Mouse (Mus musculus) liver, postnatal 0 days (tissue): ENCODE measurements around the gene 1700067P10Rik. TPM values are rescaled to one million over a fixed set of nuclear protein-coding genes. Genes with fewer than 3 reads are reported as not detected.

Source experiments
- ATAC-seq: fragments of 200-750 bp; cut with Nextera tagmentation; 2 replicates; pipeline ENCODE4 v1.8.0; 2017; ENCODE audit warnings: mild to moderate bottlenecking, moderate library complexity
- DNase-seq: peaks from one replicate; pipeline ENCODE4 v3.0.0-alpha.2; 2016
- H3K27ac ChIP-seq: fragments of 300-500 bp; sonication (generic); 2 replicates; pipeline ENCODE4 v1.5.1; 2014; ENCODE audit warnings: antibody characterized with exemption, moderate library complexity, mild to moderate bottlenecking, low read depth
- H3K27me3 ChIP-seq: fragments of 300-500 bp; sonication (generic); 2 replicates; pipeline ENCODE4 v1.6.1; 2014; ENCODE audit warnings: low read length, control low read depth, mixed read lengths; ENCODE audit not compliant: insufficient read depth
- H3K36me3 ChIP-seq: fragments of 300-500 bp; sonication (generic); replicated peaks from 2 replicates; pipeline ENCODE4 v1.6.1; 2014; ENCODE audit warnings: mild to moderate bottlenecking, control low read depth, low read length, moderate library complexity, mixed read lengths; ENCODE audit not compliant: insufficient read depth
- H3K4me1 ChIP-seq: fragments of 300-500 bp; sonication (generic); 2 replicates; pipeline ENCODE4 v1.6.1; 2014; ENCODE audit warnings: antibody characterized with exemption, mild to moderate bottlenecking, control low read depth; ENCODE audit not compliant: insufficient read depth
- H3K4me2 ChIP-seq: fragments of 300-500 bp; sonication (generic); 2 replicates; pipeline ENCODE4 v1.6.1; 2014; ENCODE audit warnings: low read depth, mild to moderate bottlenecking, low read length, moderate library complexity, mixed read lengths
- H3K4me3 ChIP-seq: fragments of 300-500 bp; sonication (generic); 2 replicates; pipeline ENCODE4 v1.5.1; 2014; ENCODE audit warnings: low read depth, low read length
- H3K9ac ChIP-seq: fragments of 300-500 bp; sonication (generic); replicated peaks from 2 replicates; pipeline ENCODE4 v1.6.1; 2014; ENCODE audit warnings: mild to moderate bottlenecking, moderate library complexity
- H3K9me3 ChIP-seq: fragments of 300-500 bp; sonication (generic); 2 replicates; pipeline ENCODE4 v1.6.1; 2016; ENCODE audit warnings: mild to moderate bottlenecking, control low read depth, low read length, mixed read lengths
- CTCF ChIP-seq: sonication (generic); IDR thresholded peaks from 2 replicates; pipeline ENCODE4 v1.5.1; 2016; ENCODE audit warnings: antibody characterized with exemption, low read depth
- EP300 ChIP-seq: IDR thresholded peaks from 2 replicates; pipeline ENCODE4 v1.6.1; 2016; ENCODE audit warnings: antibody characterized with exemption, low read depth, mild to moderate bottlenecking
- WGBS: fragments of 180-500 bp; shearing (Covaris S2); extraction: QIAGEN DNeasy Blood & Tissue Kit; methylation state at CpG from one replicate; pipeline ENCODE4 v1.1.7; 2014; ENCODE audit not compliant: insufficient replicate concordance; 5-methylcytosine and 5-hydroxymethylcytosine counted together
- polyA plus RNA-seq: library from polyadenylated mRNA; unstranded; fragments of >200 nt; fragmentation: Nextera tagmentation; extraction: Ambion mirVana; gene quantifications from 2 replicates; pipeline ENCODE4 v1.2.1, GENCODE M21; 2015

1700067P10Rik gene
- polyA plus RNA-seq, 1 experiment from 2014 or later = not detected

DNA sequence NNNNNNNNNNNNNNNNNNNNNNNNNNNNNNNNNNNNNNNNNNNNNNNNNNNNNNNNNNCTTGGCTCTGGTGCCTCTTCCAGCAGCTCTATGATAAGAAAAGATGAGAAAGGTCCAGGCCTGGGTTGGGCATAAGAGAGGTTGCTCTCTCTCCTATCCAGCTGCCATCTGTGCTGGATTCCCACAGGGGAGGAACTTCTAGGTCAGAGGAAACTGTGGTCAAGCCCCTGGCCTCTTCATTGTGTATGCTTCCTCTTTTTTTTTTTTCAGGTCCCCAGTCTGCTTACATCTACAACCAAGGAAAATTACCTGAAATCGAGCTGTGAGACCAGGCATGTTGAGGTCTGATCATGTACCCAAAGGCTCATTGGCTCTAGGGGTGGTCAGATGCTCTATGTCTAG, 29.5 kb downstream of the 1700067P10Rik start:
- ATAC-seq (no peak), DNase-seq (peak; percentile 38)
- H3K4me1 ChIP-seq = peaks cover 13% of the 10 kb centered on the region
- no peaks in the 10 kb centered on the region for H3K36me3 ChIP-seq
- peak overlapping the region; percentile 23; the same call in 1 of the 2 replicates for H3K4me2 ChIP-seq
- TF ChIP-seq CTCF (no peak), EP300 (no peak)
- H3K9ac ChIP-seq = no peak overlapping the region
- 0 out of 2 replicates have a peak, but pooled peaks cover 2% of the 10 kb centered on the region for H3K9me3 ChIP-seq
- no peak overlapping the region for H3K4me3 ChIP-seq
- H3K27me3 ChIP-seq = no peaks in the 10 kb centered on the region
- WGBS = 21% methylated on average over 1 of the region's 1 CpGs
- H3K27ac ChIP-seq = no peak overlapping the region

DNA sequence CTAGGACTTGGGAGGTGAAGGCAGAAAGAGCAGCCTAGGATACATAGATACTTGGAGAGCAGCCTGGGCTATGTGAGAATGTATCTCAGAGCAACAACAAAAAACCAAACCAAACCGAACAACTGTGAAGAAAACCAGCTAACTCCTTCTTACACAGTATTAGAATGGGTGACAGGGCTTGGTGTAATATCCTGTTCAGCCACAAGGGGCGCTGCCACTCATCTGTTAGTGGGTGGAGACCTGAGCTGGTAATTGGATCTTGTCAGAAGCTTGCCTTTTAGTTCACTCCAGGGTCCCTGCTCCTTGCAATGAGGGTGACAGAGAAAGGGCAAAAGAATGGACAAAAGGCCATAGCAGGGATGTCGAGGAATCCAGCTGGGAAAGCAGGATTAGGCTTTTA, 30.5 kb downstream of the 1700067P10Rik start:
- Histone ChIP-seq H3K27me3 (no peaks in the 10 kb centered on the region), H3K9ac (no peak overlapping the region), H3K4me1 (peaks cover 13% of the 10 kb centered on the region), H3K4me3 (no peak overlapping the region), H3K36me3 (no peaks in the 10 kb centered on the region), H3K9me3 (no peaks in the 10 kb centered on the region), H3K27ac (no peak overlapping the region), H3K4me2 (no peak overlapping the region)
- DNase-seq (peak; percentile 86), ATAC-seq (no peak)
- 14% methylated on average over 3 of the region's 3 CpGs for WGBS
- peak; percentile 96 for TF ChIP-seq CTCF
- no peak for TF ChIP-seq EP300

DNA sequence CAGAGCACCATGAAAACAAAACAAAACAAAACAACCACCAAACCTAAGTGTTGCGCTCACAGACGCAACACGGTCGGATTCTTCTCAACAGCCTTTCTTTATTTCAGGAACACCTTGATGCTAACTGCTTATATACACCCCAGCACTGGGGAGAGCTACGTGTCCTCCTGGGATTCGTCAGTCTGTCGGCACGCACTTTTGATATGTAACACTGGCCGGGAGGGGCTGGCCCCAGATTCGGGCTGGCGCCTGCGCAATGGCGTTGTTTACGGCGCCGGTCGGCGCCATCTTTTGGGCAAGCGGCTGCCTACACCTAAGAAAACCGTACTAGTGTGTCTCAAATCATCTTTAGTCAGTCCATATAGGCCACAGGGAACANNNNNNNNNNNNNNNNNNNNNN, 31.3 kb downstream of the 1700067P10Rik start:
- Histone ChIP-seq H3K27me3 (no peaks in the 10 kb centered on the region), H3K4me3 (no peak overlapping the region), H3K9ac (no peak overlapping the region), H3K4me1 (peaks cover 13% of the 10 kb centered on the region), H3K36me3 (no peaks in the 10 kb centered on the region), H3K4me2 (no peak overlapping the region), H3K9me3 (no peaks in the 10 kb centered on the region), H3K27ac (no peak overlapping the region)
- WGBS = 86% methylated on average over 20 of the region's 20 CpGs
- DNase-seq (no peak), ATAC-seq (no peak)
- no peak for TF ChIP-seq CTCF
- no peak for TF ChIP-seq EP300

DNA sequence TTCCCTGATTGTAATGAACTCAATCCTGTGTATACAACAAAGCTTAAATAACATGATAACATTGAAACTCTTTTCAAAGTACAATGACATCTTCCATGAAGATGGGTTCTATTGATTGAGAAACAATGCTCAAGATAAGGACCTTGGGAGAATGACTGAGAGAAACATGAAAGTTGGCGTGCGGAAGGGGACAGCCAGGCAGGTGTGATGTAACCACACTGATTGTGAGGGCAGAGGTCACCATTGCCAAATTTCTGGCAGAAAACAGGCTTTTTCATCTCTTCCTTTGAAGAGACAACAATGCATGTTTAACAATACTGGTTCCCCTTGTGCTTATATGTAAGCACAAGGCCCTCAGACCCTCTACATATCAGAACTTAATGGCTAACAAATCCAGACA, 43.7 kb downstream of the 1700067P10Rik start:
- TF ChIP-seq CTCF = no peak
- no peak for TF ChIP-seq EP300

More for the DNA sequence above, 43.7 kb downstream of the 1700067P10Rik start:
- 55% methylated on average over 2 of the region's 2 CpGs for WGBS
- H3K4me1 ChIP-seq = no peaks in the 10 kb centered on the region
- H3K27me3 ChIP-seq = no peaks in the 10 kb centered on the region
- H3K4me3 ChIP-seq = no peak overlapping the region
- no peaks in the 10 kb centered on the region for H3K36me3 ChIP-seq
- ATAC-seq = 0 out of 2 replicates have a peak, but pooled peaks have one; percentile 49
- no peak overlapping the region for H3K4me2 ChIP-seq
- no peaks in the 10 kb centered on the region for H3K9me3 ChIP-seq
- DNase-seq = no peak
- H3K27ac ChIP-seq = no peak overlapping the region
- H3K9ac ChIP-seq = no peak overlapping the region

Other genes starting within 250 kb of the 1700067P10Rik start
- gene Foxp4, start 164.7 kb upstream of the 1700067P10Rik start, polyA plus RNA-seq = 5.9 and 6.2 TPM in 2 replicates
- not detected in 2 replicates for gene 1700122O11Rik, start 51.0 kb upstream of the 1700067P10Rik start, polyA plus RNA-seq
- 1.1 and 1.4 TPM in 2 replicates for gene 9830107B12Rik, start 56.9 kb downstream of the 1700067P10Rik start, polyA plus RNA-seq
- gene A530064D06Rik, start 78.0 kb downstream of the 1700067P10Rik start, polyA plus RNA-seq = 1.6 and 1.7 TPM in 2 replicates
- gene Trem1, start 143.4 kb downstream of the 1700067P10Rik start, polyA plus RNA-seq = 1.6 and 2.1 TPM in 2 replicates
- gene Trem3, start 158.5 kb downstream of the 1700067P10Rik start, polyA plus RNA-seq = 12.2 and 14.3 TPM in 2 replicates
- gene Treml4, start 175.0 kb downstream of the 1700067P10Rik start, polyA plus RNA-seq = 7.9 and 9.2 TPM in 2 replicates
- gene Treml2, start 210.2 kb downstream of the 1700067P10Rik start, polyA plus RNA-seq = 2.0 and 2.7 TPM in 2 replicates
- gene B430306N03Rik, start 226.8 kb downstream of the 1700067P10Rik start, polyA plus RNA-seq = 4.7 and 5.1 TPM in 2 replicates